Comparison of ENCODE assay signal across 10 mouse cellular contexts in genomic region chr3:116386886-116387285, GRCm38 (mm10).
"Had no signal": no experiment of that assay in that cellular context is flagged by ENCODE, and none has a peak within 500 bp of the region (broad histone marks: within the 10 kb centered on the region; RNA-seq: fewer than 3 reads in every experiment).

No protein-coding gene starts in this region.

- H3K9ac ChIP-seq: limb, embryonic 15.5 days; lung, embryonic 15.5 days; midbrain, embryonic 12.5 days had no signal

- H3K9me3 ChIP-seq: limb, embryonic 15.5 days; lung, embryonic 15.5 days; midbrain, embryonic 12.5 days had no signal

- ATAC-seq: midbrain, embryonic 16.5 days had no signal

- H3K36me3 ChIP-seq: lung, embryonic 15.5 days had no signal

- H3K4me3 ChIP-seq: limb, embryonic 15.5 days; lung, embryonic 15.5 days; midbrain, embryonic 12.5 days had no signal

- H3K27ac ChIP-seq: limb, embryonic 15.5 days; lung, embryonic 15.5 days; midbrain, embryonic 12.5 days; stomach, postnatal 0 days had no signal

- H3K27me3 ChIP-seq: limb, embryonic 15.5 days; lung, embryonic 15.5 days; midbrain, embryonic 12.5 days had no signal

- H3K4me2 ChIP-seq: limb, embryonic 15.5 days; lung, embryonic 15.5 days; midbrain, embryonic 12.5 days had no signal

- H3K4me1 ChIP-seq: limb, embryonic 15.5 days; midbrain, embryonic 12.5 days had no signal

- DNase-seq: kidney, adult 11 months; kidney, postnatal 14 days; right cerebral cortex, adult 18-20 months; right cerebral cortex, postnatal 25 days; thymus, postnatal 4 days had no signal
